35 mouse cellular contexts compared by ENCODE assay signal in genomic region chr12:81163131-81163530, GRCm38 (mm10).
A peak's percentile ranks its signal among the peaks of the same experiment; 100 is the strongest.
DNase-seq lines count a peak whose midpoint lies in the region; ATAC-seq and TF ChIP-seq lines count a peak whose summit lies in the region.
"Had no signal": no experiment of that assay in that cellular context is flagged by ENCODE, and none has a peak within 500 bp of the region (broad histone marks: within the 10 kb centered on the region; RNA-seq: fewer than 3 reads in every experiment).

No protein-coding gene starts in this region.

- H3K4me3 ChIP-seq in hindbrain, postnatal 0 days (ENCODE audit: low read length): no peak overlapping the region
- H3K4me3 ChIP-seq: embryonic facial prominence, embryonic 12.5 days; forebrain, embryonic 12.5 days; heart, adult 2 months; heart, embryonic 13.5 days; hindbrain, embryonic 10.5 days; intestine, embryonic 15.5 days; layer of hippocampus, adult 2 months; limb, embryonic 13.5 days; megakaryocyte, embryonic 14.5 days; midbrain, embryonic 13.5 days; neural tube, embryonic 15.5 days had no signal

- no peak overlapping the region for H3K4me2 ChIP-seq in hindbrain, postnatal 0 days (ENCODE audit: low read depth, low read length)
- H3K4me2 ChIP-seq: embryonic facial prominence, embryonic 12.5 days; forebrain, embryonic 12.5 days; heart, embryonic 13.5 days; intestine, embryonic 15.5 days; limb, embryonic 13.5 days; liver, embryonic 11.5 days; midbrain, embryonic 13.5 days; neural tube, embryonic 15.5 days had no signal

- no peaks in the 10 kb centered on the region for H3K36me3 ChIP-seq in hindbrain, postnatal 0 days (ENCODE audit: insufficient read depth, low read length)
- H3K36me3 ChIP-seq: embryonic facial prominence, embryonic 12.5 days; forebrain, embryonic 12.5 days; heart, embryonic 13.5 days; intestine, embryonic 15.5 days; limb, embryonic 13.5 days; midbrain, embryonic 13.5 days; neural tube, embryonic 15.5 days had no signal

- 0 out of 2 replicates have a peak, but pooled peaks cover 11% of the 10 kb centered on the region for H3K4me1 ChIP-seq in hindbrain, postnatal 0 days (ENCODE audit: insufficient read depth, low read length)
- H3K4me1 ChIP-seq: embryonic facial prominence, embryonic 12.5 days; heart, embryonic 13.5 days; intestine, embryonic 15.5 days; megakaryocyte, embryonic 14.5 days had no signal

- no peaks in the 10 kb centered on the region for H3K9me3 ChIP-seq in hindbrain, postnatal 0 days (ENCODE audit: low read length)
- H3K9me3 ChIP-seq: embryonic facial prominence, embryonic 12.5 days; forebrain, embryonic 12.5 days; heart, embryonic 13.5 days; hindbrain, embryonic 10.5 days; intestine, embryonic 15.5 days; limb, embryonic 13.5 days; megakaryocyte, embryonic 14.5 days; midbrain, embryonic 13.5 days; neural tube, embryonic 15.5 days had no signal

- no peak overlapping the region for H3K27ac ChIP-seq in hindbrain, postnatal 0 days
- H3K27ac ChIP-seq: embryonic facial prominence, embryonic 12.5 days; forebrain, embryonic 12.5 days; heart, adult 2 months; heart, embryonic 13.5 days; hindbrain, embryonic 10.5 days; intestine, embryonic 15.5 days; layer of hippocampus, adult 2 months; limb, embryonic 13.5 days; midbrain, embryonic 13.5 days; neural tube, embryonic 15.5 days had no signal

- no peak for ATAC-seq in hindbrain, postnatal 0 days
- ATAC-seq: forebrain, postnatal 0 days; hindbrain, embryonic 16.5 days; intestine, embryonic 15.5 days; liver, postnatal 0 days; lung, postnatal 0 days; midbrain, embryonic 13.5 days had no signal

- 76% methylated on average over 3 of the region's 3 CpGs for WGBS in hindbrain, postnatal 0 days

- no peaks in the 10 kb centered on the region for H3K27me3 ChIP-seq in hindbrain, postnatal 0 days (ENCODE audit: insufficient read depth, low read length)
- H3K27me3 ChIP-seq: embryonic facial prominence, embryonic 12.5 days; heart, embryonic 13.5 days; intestine, embryonic 15.5 days; midbrain, embryonic 13.5 days; neural tube, embryonic 15.5 days had no signal

- TF ChIP-seq CTCF in hindbrain, postnatal 0 days (IDR thresholded peaks at IDR 0.05; ENCODE audit: low read depth): no peak

- H3K9ac ChIP-seq in hindbrain, postnatal 0 days (replicated peaks; ENCODE audit: low read length): no peak overlapping the region
- H3K9ac ChIP-seq: embryonic facial prominence, embryonic 12.5 days; forebrain, embryonic 12.5 days; forebrain, postnatal 0 days; heart, embryonic 13.5 days; intestine, embryonic 15.5 days; limb, embryonic 13.5 days; liver, postnatal 0 days; midbrain, embryonic 13.5 days; neural tube, embryonic 15.5 days had no signal

- peak; percentile 81 to 91 for DNase-seq in adrenal gland, adult (ENCODE audit: inconsistent age in 2 of 2, low spot score in 1 of 2)
- no peak for DNase-seq in adrenal gland, adult 18-20 months (ENCODE audit: low spot score in 2 of 2)
- peak; percentile 46 for DNase-seq in 3134 (ENCODE audit: extremely low read depth, insufficient read length, low spot score)
- peak; percentile 52 for DNase-seq in adrenal gland, postnatal 14 days
- DNase-seq in fibroblast of lung, adult 2 months (ENCODE audit: low read depth): peak; percentile 75
- no peak for DNase-seq in hindbrain, postnatal 0 days (ENCODE audit: low spot score)
- DNase-seq in frontal cortex, postnatal 10 days (ENCODE audit: low spot score in 2 of 2): no peak
- no peak for DNase-seq in neural tube, embryonic 10.5 days (ENCODE audit: extremely low spot score, low spot score)
- DNase-seq: cerebellum, adult 11 months; cerebellum, adult 9-10 months; cerebellum, postnatal 36 days; forebrain, postnatal 0 days; gastrocnemius, postnatal 25 days; heart, adult 2 months; heart, postnatal 10 days; kidney, adult 2 months; kidney, postnatal 36 days; liver, postnatal 0 days; lung, postnatal 4 days; right cerebral cortex, postnatal 25 days; spleen, adult 18-20 months; thymus, postnatal 14 days had no signal

Comparison
In these comparisons a context has a peak if more than half of its experiments do, and no peak if none do; other contexts are left out.
1. DNase-seq: peak in adrenal gland, adult (2 of 2), 3134 (single experiment), adrenal gland, postnatal 14 days (single experiment) and fibroblast of lung, adult 2 months (single experiment); none in adrenal gland, adult 18-20 months (0 of 2), hindbrain, postnatal 0 days (single experiment), frontal cortex, postnatal 10 days (0 of 2) and neural tube, embryonic 10.5 days (single experiment).